Mouse (Mus musculus) yolk sac, embryonic 10.5 days (tissue): ENCODE measurements around the gene Btnl4.
A peak's percentile ranks its signal among the peaks of the same experiment; 100 is the strongest.
"Not testable (repeated sequence)": the region's sequence is repeated elsewhere in the genome, so short reads cannot be mapped to it uniquely, and the experiment has no call there.

Source experiments
- DNase-seq: peaks from one replicate; pipeline ENCODE4 v3.0.0-alpha.2; 2017; ENCODE audit warnings: low spot score

The Btnl4 gene

GRCm38 (mm10) chr17:34477238-34478013 lies at the start of gene Btnl4:
Gene Btnl4 (minus strand): TSS chr17:34477318.
- not testable (repeated sequence) for DNase-seq

GRCm38 (mm10) chr17:34519001-34519400 lies 41.9 kb upstream of the Btnl4 start:
- DNase-seq = no peak

- DNase-seq = not testable (repeated sequence)
Observed at GRCm38 (mm10) chr17:34518571-34518970, 41.5 kb upstream of the Btnl4 start.

- DNase-seq = no peak
Observed at GRCm38 (mm10) chr17:34517795-34518194, 40.7 kb upstream of the Btnl4 start.

- DNase-seq = no peak
Observed at GRCm38 (mm10) chr17:34517252-34517651, 40.1 kb upstream of the Btnl4 start, which contains the start of gene Btnl6. Gene Btnl6 (minus strand): TSS chr17:34517352.

GRCm38 (mm10) chr17:34516514-34516913 lies 39.4 kb upstream of the Btnl4 start:
- no peak for DNase-seq

GRCm38 (mm10) chr17:34511723-34512122 lies 34.6 kb upstream of the Btnl4 start:
- not testable (repeated sequence) for DNase-seq

- no peak for DNase-seq
Observed at GRCm38 (mm10) chr17:34507591-34507990, 30.5 kb upstream of the Btnl4 start.

GRCm38 (mm10) chr17:34497726-34498125 lies 20.6 kb upstream of the Btnl4 start:
- DNase-seq = peak; percentile 61

- peak; percentile 25 for DNase-seq
Observed at GRCm38 (mm10) chr17:34497319-34497718, 20.2 kb upstream of the Btnl4 start.

- no peak for DNase-seq
Observed at GRCm38 (mm10) chr17:34496539-34496938, 19.4 kb upstream of the Btnl4 start.

- DNase-seq = not testable (repeated sequence)
Observed at GRCm38 (mm10) chr17:34495156-34495555, 18.0 kb upstream of the Btnl4 start.

GRCm38 (mm10) chr17:34492796-34493195 lies 15.7 kb upstream of the Btnl4 start:
- DNase-seq = no peak

GRCm38 (mm10) chr17:34476427-34476826 lies 691 bp downstream of the Btnl4 start:
- no peak for DNase-seq

GRCm38 (mm10) chr17:34475060-34475459 lies 2.1 kb downstream of the Btnl4 start:
- DNase-seq = no peak

GRCm38 (mm10) chr17:34470491-34470890 lies 6.6 kb downstream of the Btnl4 start:
- DNase-seq = no peak

- DNase-seq = not testable (repeated sequence)
Observed at GRCm38 (mm10) chr17:34465906-34466305, 11.2 kb downstream of the Btnl4 start.

- no peak for DNase-seq
Observed at GRCm38 (mm10) chr17:34459255-34459654, 17.9 kb downstream of the Btnl4 start.

- DNase-seq = no peak
Observed at GRCm38 (mm10) chr17:34457668-34458067, 19.4 kb downstream of the Btnl4 start.

GRCm38 (mm10) chr17:34448473-34449041 lies 28.6 kb downstream of the Btnl4 start:
- DNase-seq = no peak

GRCm38 (mm10) chr17:34441990-34442389 lies 35.1 kb downstream of the Btnl4 start:
- peak; percentile 42 for DNase-seq

GRCm38 (mm10) chr17:34439795-34440194 lies 37.3 kb downstream of the Btnl4 start:
- DNase-seq = peak; percentile 3

- no peak for DNase-seq
Observed at GRCm38 (mm10) chr17:34438588-34438987, 38.5 kb downstream of the Btnl4 start.
